Mouse (Mus musculus): ENCODE data around the gene Fbxw10.

DNA sequence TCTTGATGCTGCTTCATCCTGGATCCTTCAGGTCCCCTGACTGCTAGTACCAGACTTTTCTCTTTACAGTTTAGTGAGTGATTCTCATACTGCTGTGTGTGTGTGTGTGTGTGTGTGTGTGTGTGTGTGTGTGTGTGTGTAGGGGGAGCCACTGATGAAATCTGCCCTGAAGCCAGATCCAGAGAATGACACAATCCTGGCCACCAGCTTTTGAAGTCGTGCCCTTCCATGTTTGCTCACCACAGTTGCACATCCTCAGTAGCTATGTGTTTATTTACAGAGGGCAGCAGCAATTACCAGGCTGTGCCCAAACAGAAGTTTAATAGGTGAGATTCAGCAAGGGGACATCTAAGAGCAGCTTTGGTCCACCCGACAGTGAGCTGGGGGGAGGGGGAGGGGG, 69.9 kb downstream of the Fbxw10 start:
- TF ChIP-seq CTCF (conservative IDR thresholded peaks at IDR 0.05; ENCODE audit: low read length) (no peak), NANOG (IDR thresholded peaks at IDR 0.05; ENCODE audit: borderline replicate concordance, low read length) (no peak)
